Mouse (Mus musculus): ENCODE results near the gene 1700037H04Rik. TPM values are rescaled to one million over a fixed set of nuclear protein-coding genes. Genes with fewer than 3 reads are reported as not detected.

1700037H04Rik gene
- polyA plus RNA-seq, 1 experiment, result 55.6 TPM

GRCm38 (mm10) chr2:131139886-131140532 lies 19.9 kb downstream of the 1700037H04Rik start:
- no peak for TF ChIP-seq POLR2A (IDR thresholded peaks at IDR 0.05; ENCODE audit: borderline replicate concordance, low read depth, low read length)
- no peak overlapping the region for H3K4me3 ChIP-seq (ENCODE audit: insufficient read depth, low read length)
- H3K27ac ChIP-seq (ENCODE audit: insufficient read depth, low read depth, low read length), result no peak overlapping the region
- no peaks in the 10 kb centered on the region for H3K4me1 ChIP-seq (ENCODE audit: control insufficient read depth, insufficient read depth, low read length)

DNA sequence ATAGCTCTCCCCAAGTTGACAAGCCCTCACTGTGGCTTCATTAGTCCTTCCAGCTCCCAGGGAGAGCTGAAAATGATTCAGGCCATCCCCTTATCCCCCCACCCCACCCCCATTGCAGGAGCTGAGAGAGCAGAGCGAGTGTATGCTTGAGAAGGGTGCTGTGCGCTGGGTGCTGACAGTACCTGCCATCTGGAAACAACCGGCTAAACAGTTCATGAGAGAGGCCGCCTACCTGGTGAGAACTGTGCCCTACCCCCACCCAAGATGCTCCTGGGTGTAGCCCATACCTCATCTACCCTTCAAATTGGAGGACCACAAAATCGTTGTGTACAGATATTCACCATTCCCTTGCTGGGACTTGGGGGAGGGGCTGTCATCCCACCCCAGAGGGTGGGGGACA lies 20.6 kb downstream of the 1700037H04Rik start:
- H3K27ac ChIP-seq (ENCODE audit: insufficient read depth, low read depth, low read length), result no peak overlapping the region
- H3K4me3 ChIP-seq (ENCODE audit: insufficient read depth, low read length), result no peak overlapping the region
- H3K4me1 ChIP-seq (ENCODE audit: control insufficient read depth, insufficient read depth, low read length), result no peaks in the 10 kb centered on the region
- TF ChIP-seq CTCF (IDR thresholded peaks at IDR 0.05; ENCODE audit: low read depth, low read length), result no peak
- no peak for TF ChIP-seq POLR2A (IDR thresholded peaks at IDR 0.05; ENCODE audit: borderline replicate concordance, low read depth, low read length)

GRCm38 (mm10) chr2:131138760-131139159 lies 21.1 kb downstream of the 1700037H04Rik start:
- H3K4me1 ChIP-seq (ENCODE audit: control insufficient read depth, insufficient read depth, low read length), result no peaks in the 10 kb centered on the region
- no peak for TF ChIP-seq CTCF (IDR thresholded peaks at IDR 0.05; ENCODE audit: low read depth, low read length)
- no peak for TF ChIP-seq POLR2A (IDR thresholded peaks at IDR 0.05; ENCODE audit: borderline replicate concordance, low read depth, low read length)
- H3K27ac ChIP-seq (ENCODE audit: insufficient read depth, low read depth, low read length), result no peak overlapping the region
- no peak overlapping the region for H3K4me3 ChIP-seq (ENCODE audit: insufficient read depth, low read length)

DNA sequence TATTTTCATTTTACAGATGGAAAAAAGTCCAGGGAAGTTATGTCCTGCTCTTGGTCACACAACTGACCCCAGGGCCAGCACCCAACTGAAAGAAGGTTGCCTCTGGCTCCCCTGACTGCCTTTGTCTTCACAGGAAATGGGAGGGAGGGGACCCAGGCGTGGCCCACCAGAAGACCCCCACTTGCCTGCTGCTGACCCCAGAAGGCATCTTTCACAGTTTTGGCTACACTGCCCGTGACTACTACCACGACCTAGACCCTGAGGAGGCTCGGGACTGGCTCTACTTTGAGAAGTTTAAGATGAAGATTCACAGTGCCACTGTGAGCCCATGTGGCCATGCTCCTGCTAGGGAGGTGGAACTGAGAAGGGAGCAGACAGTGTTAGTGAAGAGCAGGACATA lies 21.6 kb downstream of the 1700037H04Rik start:
- Histone ChIP-seq H3K4me3 (ENCODE audit: insufficient read depth, low read length) (no peak overlapping the region), H3K27ac (ENCODE audit: insufficient read depth, low read depth, low read length) (no peak overlapping the region), H3K4me1 (ENCODE audit: control insufficient read depth, insufficient read depth, low read length) (no peaks in the 10 kb centered on the region)
- TF ChIP-seq POLR2A (IDR thresholded peaks at IDR 0.05; ENCODE audit: borderline replicate concordance, low read depth, low read length) (no peak), CTCF (IDR thresholded peaks at IDR 0.05; ENCODE audit: low read depth, low read length) (no peak)

DNA sequence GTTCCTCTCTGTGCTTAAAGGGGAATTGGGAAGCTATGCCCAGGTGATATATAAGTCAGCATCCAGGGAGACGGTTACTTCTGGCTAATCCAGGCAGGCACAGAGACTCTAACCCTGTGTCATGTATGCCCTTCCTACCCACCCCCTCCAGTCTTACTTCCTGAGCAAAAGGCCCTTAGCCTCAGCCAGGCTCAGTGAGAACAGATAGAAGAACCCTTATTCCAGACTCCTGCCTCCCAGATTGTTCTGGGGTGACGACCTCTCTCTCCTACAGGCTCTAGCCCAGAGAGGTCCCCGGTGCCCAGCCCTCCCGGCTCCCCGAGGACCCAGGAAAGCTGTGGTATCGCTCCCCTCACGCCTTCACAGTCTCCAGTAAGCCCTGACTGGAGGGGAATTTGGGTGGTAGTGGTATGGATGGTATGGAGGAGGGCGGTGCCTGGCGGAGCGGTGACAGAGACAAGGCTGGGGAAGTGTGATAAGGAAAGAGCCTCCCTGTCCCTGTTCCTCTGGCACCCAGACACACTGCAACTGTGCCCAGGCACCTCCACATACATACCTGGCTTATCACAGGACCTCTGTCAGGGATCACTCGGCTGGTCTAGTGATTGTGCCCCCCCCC lies 24.3 kb downstream of the 1700037H04Rik start:
- TF ChIP-seq POLR2A (IDR thresholded peaks at IDR 0.05; ENCODE audit: borderline replicate concordance, low read depth, low read length) (no peak), CTCF (IDR thresholded peaks at IDR 0.05; ENCODE audit: low read depth, low read length) (no peak)
- H3K27ac ChIP-seq (ENCODE audit: insufficient read depth, low read depth, low read length), result no peak overlapping the region
- H3K4me3 ChIP-seq (ENCODE audit: insufficient read depth, low read length), result no peak overlapping the region
- no peaks in the 10 kb centered on the region for H3K4me1 ChIP-seq (ENCODE audit: control insufficient read depth, insufficient read depth, low read length)

DNA sequence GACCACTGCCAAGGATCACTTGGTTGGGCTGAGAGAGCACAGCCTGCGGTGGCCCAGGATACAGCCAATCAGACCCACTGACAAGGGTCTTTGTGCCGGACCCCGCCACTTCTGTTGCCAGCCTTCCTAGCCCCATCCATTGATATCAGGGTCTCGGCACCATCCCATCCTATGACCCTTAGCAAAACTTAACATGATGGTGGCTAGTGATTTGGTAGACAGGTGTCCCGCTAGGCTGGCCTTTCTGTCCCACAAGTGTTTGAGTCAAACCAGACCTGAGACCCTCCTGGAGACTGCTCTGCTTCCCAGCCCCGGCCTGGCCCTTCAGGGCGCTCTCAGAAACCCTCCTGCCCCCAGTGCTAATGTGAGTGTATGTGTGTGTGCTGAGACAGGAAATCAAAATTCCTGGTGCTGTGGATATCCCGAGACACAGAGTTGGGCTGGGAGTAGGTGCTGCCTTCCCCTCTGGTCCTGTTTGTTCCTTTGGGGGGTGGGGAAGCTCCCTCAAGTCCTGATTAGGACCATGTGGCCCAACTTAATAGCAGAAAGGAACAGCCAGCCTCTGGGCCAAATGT lies 25.0 kb downstream of the 1700037H04Rik start:
- Histone ChIP-seq H3K4me3 (ENCODE audit: insufficient read depth, low read length) (no peak overlapping the region), H3K4me1 (ENCODE audit: control insufficient read depth, insufficient read depth, low read length) (no peaks in the 10 kb centered on the region), H3K27ac (ENCODE audit: insufficient read depth, low read depth, low read length) (no peak overlapping the region)
- no peak for TF ChIP-seq POLR2A (IDR thresholded peaks at IDR 0.05; ENCODE audit: borderline replicate concordance, low read depth, low read length)
- TF ChIP-seq CTCF (IDR thresholded peaks at IDR 0.05; ENCODE audit: low read depth, low read length), result no peak

- Histone ChIP-seq H3K27ac (ENCODE audit: insufficient read depth, low read depth, low read length) (no peak overlapping the region), H3K4me3 (ENCODE audit: insufficient read depth, low read length) (no peak overlapping the region), H3K4me1 (ENCODE audit: control insufficient read depth, insufficient read depth, low read length) (no peaks in the 10 kb centered on the region)
- TF ChIP-seq CTCF (IDR thresholded peaks at IDR 0.05; ENCODE audit: low read depth, low read length) (no peak), POLR2A (IDR thresholded peaks at IDR 0.05; ENCODE audit: borderline replicate concordance, low read depth, low read length) (no peak)
Measured at GRCm38 (mm10) chr2:131134381-131134780, 25.5 kb downstream of the 1700037H04Rik start.

- no peak within 1 kb of the TSS for H3K4me3 ChIP-seq (ENCODE audit: insufficient read depth, low read length)
- TF ChIP-seq POLR2A (IDR thresholded peaks at IDR 0.05; ENCODE audit: borderline replicate concordance, low read depth, low read length), result no peak
- no peak for TF ChIP-seq CTCF (IDR thresholded peaks at IDR 0.05; ENCODE audit: low read depth, low read length)
- no peak within 1 kb of the TSS for H3K27ac ChIP-seq (ENCODE audit: insufficient read depth, low read depth, low read length)
- H3K4me1 ChIP-seq (ENCODE audit: control insufficient read depth, insufficient read depth, low read length), result no peaks in the 10 kb centered on the region
Measured at GRCm38 (mm10) chr2:131132930-131133547, 26.8 kb downstream of the 1700037H04Rik start, which contains the start of gene Gm11037. Gene Gm11037 (plus strand): TSS chr2:131133497.

- no peaks in the 10 kb centered on the region for H3K4me1 ChIP-seq (ENCODE audit: control insufficient read depth, insufficient read depth, low read length)
- H3K27ac ChIP-seq (ENCODE audit: insufficient read depth, low read depth, low read length), result no peak overlapping the region
- H3K4me3 ChIP-seq (ENCODE audit: insufficient read depth, low read length), result no peak overlapping the region
- no peak for TF ChIP-seq CTCF (IDR thresholded peaks at IDR 0.05; ENCODE audit: low read depth, low read length)
- no peak for TF ChIP-seq POLR2A (IDR thresholded peaks at IDR 0.05; ENCODE audit: borderline replicate concordance, low read depth, low read length)
Measured at GRCm38 (mm10) chr2:131132111-131132888, 27.6 kb downstream of the 1700037H04Rik start.
